Mouse (Mus musculus) T-helper 17 cell (primary cell): ENCODE measurements around the gene Slc25a35.
"Not testable (repeated sequence)": the region's sequence is repeated elsewhere in the genome, so short reads cannot be mapped to it uniquely, and the experiment has no call there.

Experiments used
- in situ Hi-C, 2 experiments: fragments of 300-600 bp; cut with MboI, MseI; formaldehyde crosslinking; loops; 1 replicate in 1 of 2; 2 replicates in 1 of 2; pipeline ENCODE4 v1.15.1; 2025; ENCODE audit warnings: high pct_unique_total_duplicates in 2 of 2

Slc25a35 gene

GRCm38 (mm10) chr11:68967337-68968282, at the start of gene Slc25a35:
Gene Slc25a35, plus strand, starts transcription at chr11:68968131.
- in situ Hi-C loops: loop anchor here in 1 of 2 experiments (5.0 kb wide), 1 partner anchor 70 kb away; no protein-coding TSS in a partner anchor

DNA sequence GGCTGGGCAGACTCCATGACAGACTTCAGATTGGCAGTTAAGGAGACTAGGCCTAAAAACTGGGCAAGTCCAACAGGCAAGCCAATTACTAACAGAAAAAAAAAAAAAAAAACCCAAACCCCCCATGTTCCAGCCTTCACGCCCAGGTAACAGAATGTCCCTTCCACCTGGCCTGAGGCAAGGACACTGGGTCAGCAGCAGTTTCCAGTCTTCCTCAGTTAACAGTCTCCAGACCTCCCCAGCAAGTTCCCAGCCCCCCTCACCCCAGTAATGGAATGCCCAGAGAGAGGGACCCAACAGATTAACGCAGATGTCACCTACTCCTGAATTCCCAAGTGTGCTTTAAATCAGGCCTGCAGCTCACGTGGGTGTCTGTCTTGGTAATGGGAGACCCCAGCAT, 44.7 kb upstream of the Slc25a35 start:
- in situ Hi-C loops: no loop called here

DNA sequence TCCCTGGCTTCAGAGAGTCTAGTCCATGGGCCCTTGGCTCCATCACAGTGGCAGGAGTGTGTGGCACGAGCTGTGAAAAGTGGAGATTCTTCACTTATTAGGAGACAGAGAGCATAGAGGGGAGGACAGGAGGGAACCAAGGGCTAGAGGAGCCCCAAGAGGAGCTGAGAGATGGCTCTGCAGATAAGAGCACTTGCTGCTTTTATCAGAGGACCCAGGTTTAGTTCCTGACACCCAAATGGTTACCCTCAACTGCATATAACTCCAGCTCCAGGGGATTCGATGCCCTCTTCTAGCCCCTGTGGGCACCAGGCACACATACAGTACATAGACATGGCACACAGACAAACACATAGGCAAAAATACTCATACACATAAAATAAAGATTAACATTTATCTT, 43.2 kb upstream of the Slc25a35 start:
- in situ Hi-C loops: no loop called here

DNA sequence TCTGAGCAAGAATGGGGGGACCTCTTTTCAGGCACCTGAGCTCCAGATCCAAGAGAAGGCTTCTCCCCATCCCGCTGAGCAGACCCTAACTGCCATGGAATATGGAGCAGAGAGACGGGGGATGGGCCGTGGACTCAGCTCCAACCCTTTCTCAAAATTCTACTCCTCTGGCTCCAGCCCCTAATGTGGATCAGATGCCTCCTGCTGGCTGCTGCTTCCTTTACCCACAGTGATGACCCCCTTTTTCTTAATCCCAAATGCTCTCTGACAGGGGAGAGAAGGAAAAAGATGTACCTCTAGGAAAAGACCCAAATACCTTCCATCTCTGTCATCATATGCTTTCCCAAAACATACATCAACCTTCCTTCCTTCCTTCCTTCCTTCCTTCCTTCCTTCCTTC, 41.0 kb upstream of the Slc25a35 start, which contains the start of gene Odf4:
TSS of gene Odf4 (minus strand) at position 101 of the 400 bp plus-strand sequence.
- in situ Hi-C loops: no loop called here

GRCm38 (mm10) chr11:68929947-68930346, 38.0 kb upstream of the Slc25a35 start:
- in situ Hi-C loops: no loop called here

- in situ Hi-C loops: no loop called here
These were observed 33.9 kb upstream of the Slc25a35 start for GRCm38 (mm10) chr11:68933885-68934507.

GRCm38 (mm10) chr11:68936951-68937350, 31.0 kb upstream of the Slc25a35 start:
- in situ Hi-C loops: not testable (repeated sequence)

DNA sequence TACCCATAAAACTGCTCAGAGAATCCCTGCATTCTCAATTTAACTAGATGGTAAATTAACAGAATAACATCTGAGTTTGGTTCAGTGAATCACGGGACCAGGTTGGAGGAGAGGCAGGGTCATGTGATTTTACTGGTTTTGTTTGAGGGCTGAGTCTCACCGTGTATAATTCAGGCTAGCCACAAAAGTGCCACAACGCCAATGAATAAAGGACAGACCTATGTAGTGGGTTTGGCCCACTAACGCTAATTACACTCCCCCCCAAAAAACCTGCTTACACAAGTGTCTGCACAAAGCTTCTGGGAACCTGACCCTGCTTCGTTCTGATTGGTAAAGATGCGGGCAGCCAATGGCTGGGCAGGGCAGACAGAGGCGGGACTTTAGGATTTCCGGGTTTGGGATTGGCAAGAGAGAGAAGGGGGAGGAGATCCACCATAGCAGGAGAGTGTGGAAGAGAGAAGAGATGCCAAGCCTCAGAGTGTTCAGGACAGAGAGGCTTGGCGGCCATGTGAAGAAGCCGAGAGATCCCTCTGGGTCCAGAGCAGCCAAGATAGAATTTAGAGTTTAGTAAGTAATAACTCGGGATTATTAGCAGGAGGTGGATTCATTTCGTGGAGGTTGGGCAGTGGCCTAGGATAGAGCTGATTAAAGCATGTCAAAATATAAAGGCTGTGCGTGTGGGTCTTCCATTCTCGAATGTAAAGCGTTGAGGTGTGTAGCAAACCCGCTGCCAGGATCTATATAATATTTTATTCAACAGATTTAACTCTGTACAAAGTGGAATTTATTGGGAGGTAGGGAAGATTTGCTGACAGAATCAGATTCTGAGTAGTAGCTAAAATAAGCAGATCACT, 28.3 kb upstream of the Slc25a35 start:
- in situ Hi-C loops: loop anchor here in 1 of 2 experiments (10.0 kb wide), 1 partner anchor 1275 kb away; no protein-coding TSS in a partner anchor

GRCm38 (mm10) chr11:68940516-68940915, 27.4 kb upstream of the Slc25a35 start:
- in situ Hi-C loops: loop anchor here in 1 of 2 experiments (10.0 kb wide), 1 partner anchor 1276 kb away; no protein-coding TSS in a partner anchor

- in situ Hi-C loops: loop anchor here in 1 of 2 experiments (10.0 kb wide), 1 partner anchor 1278 kb away; no protein-coding TSS in a partner anchor
These were observed 25.2 kb upstream of the Slc25a35 start for GRCm38 (mm10) chr11:68942731-68943130.

- in situ Hi-C loops: loop anchor here in 1 of 2 experiments (10.0 kb wide), 1 partner anchor 1280 kb away; no protein-coding TSS in a partner anchor
These were observed 22.7 kb upstream of the Slc25a35 start for GRCm38 (mm10) chr11:68945245-68945644.

DNA sequence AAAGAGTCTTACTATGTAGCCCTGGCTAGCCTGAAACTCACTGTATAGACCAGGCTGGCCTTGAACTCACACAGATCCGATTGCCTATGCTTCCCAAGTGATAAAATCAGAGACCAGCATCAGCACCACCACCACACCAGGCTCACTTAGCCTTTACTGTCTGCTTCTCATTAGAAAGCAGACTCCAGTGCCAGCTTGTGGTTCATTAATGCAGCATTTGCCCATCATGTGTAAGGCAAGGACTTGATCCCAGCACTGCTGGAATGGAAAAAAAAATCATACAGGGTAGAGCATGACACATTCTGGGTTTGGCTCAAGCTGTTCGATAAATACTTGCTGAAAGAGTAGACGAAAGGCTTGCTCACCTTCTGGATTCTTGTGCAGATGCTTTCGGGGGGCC, 21.9 kb upstream of the Slc25a35 start:
- in situ Hi-C loops: loop anchor here in 1 of 2 experiments (10.0 kb wide), 1 partner anchor 1281 kb away; no protein-coding TSS in a partner anchor

DNA sequence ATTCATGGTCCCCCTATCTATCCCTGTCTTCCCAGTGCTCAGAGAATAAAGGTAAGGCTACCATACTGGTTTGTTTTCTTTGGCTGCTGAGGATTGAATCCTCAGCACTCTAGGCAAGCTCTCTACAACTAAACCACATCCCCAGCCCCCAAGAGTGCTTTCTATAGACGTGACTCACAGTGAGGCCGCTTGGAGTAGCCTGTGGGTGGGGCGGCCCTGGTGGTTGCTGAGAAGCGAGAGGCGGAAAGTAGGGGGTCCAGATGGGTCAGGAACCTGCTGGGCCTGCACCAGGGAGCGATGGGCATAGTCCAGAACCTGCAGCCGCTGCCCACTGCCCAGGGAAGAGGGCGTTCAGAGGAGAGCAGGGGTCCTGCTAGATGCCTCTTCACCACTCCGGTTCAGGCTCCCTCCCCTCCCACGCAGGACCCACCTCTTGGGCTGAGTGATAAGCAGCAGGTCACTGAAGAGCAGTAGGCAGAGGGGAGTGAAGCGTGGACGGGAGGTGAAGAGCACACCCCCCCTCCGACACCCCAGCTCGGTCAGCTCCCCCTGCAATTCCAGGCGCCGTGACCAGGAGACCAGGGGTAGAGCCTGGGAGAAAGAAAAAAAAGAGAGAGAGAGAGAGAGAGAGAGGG, 21.0 kb upstream of the Slc25a35 start:
- in situ Hi-C loops: loop anchor here in 1 of 2 experiments (10.0 kb wide), 1 partner anchor 1282 kb away; no protein-coding TSS in a partner anchor

DNA sequence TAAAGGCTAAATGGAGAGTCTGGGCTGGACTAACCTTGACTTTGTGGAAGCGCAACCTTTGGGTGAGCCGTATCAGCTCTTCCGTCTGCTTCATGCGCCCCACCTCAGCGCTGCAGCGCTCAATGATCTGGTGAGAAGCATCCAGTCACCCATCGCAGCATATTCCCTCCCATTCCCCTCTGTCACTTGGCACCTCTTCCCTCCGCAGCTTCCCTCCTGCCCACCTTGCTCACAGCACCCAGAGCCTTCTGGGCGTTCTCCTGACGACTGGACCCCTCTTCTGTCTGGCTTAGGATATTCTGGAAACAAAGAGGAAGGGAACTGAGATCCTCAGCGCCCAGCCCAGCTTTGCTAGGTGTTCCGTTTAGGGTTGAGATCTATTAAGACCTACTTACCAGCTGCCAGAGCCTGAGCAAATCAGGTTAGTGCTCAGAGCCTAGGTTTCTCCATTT, 20.4 kb upstream of the Slc25a35 start:
- in situ Hi-C loops: loop anchor here in 1 of 2 experiments (10.0 kb wide), 1 partner anchor 1283 kb away; no protein-coding TSS in a partner anchor

DNA sequence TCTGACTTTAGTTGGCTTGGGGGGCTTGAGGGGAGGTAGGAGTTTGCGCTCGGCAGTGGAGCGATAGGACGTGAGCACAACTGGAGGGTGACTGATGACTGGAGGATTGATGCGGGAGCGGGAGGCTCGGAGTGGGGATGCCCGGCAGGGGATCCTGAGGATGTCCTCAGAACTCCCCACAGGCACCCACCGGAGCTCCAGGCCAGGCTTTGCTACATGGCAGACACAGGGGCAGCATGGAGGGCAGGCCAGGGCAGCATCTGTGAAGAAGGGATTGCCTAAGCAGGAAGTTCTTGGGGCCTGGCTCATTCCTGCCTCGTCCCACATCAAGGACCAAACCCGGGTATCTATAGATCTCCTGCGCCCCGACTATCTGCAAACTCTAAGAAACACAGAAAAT, 14.0 kb upstream of the Slc25a35 start:
- in situ Hi-C loops: no loop called here

DNA sequence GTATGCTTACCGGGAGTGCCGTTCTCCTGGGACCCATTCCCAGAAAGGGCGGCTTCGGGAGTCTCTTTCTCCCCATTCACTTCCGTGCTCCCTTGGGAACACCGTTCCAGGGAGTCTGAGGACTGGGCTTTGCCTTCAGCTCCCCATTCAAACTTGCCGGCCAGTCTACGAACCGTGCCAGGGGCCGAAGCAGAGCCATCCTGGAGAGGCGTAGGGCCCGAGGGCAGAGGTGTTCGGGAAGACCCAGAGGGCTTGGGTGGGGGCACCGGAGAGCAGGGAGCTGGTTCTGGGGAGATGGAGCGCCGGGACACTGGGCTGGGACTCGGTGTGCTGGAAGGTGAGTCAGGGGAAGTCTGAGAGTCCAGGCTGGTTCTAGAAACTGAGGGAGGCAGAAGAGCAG, 13.5 kb upstream of the Slc25a35 start:
- in situ Hi-C loops: no loop called here

DNA sequence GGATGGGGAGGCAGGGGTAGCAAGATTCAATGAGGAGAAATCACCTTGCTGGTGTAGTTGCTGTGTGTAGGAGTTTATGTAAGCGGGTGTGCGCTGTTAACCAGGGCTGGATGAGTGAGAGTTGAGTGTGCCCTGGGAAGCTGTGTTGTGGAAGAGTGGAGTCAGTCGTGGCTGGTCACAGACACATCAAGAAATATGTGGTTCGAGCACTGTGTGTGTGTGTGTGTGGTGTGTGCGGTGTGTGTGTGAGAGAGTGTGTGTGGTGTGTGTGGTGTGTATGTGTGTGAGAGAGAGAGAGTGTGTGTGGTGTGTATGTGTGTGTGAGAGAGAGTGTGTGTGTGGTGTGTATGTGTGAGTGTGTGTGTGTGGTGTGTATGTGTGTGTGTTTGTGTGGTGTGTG, 12.5 kb upstream of the Slc25a35 start:
- in situ Hi-C loops: no loop called here

DNA sequence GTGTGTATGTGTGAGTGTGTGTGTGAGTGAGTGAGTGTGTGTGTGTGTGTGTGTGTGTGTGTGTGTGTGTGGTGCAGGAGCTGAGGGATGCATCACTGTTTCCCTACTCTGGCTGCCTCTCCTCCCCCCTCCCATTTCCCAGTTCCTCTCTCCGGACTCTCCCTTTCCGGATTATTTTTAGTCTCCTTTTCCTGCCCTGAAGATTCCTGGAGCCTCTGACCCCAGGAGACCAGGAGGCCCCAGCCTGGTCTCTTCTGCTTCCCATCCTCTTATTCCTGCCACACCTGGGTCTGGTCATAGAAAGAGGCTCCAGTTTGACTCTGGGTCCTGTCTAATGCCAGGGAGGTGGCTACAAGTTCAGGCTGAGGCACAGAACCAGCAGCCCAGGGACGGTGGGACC, 11.8 kb upstream of the Slc25a35 start:
- in situ Hi-C loops: no loop called here

GRCm38 (mm10) chr11:68956697-68957096, 11.2 kb upstream of the Slc25a35 start:
- in situ Hi-C loops: no loop called here

DNA sequence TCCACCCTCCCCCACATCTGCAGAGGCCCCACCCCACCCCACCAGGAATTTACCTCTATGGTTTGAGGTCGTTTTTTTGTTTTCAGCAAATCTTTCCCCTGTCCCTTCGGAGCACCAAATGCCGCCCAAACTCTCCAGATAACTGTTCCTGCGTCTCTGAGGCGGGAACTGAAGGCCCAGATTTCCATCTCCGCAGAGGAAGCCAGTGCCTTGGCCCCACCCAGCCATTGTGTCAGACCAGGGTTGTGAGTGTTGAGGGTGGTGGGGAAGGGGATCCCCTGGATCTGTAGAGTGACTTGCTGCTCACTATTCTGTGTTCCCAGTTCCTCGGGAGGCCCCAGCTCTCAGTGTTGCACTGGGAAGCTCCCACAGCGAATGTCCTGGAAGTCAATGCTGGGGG, 10.6 kb upstream of the Slc25a35 start, which contains the start of gene Arhgef15:
TSS of gene Arhgef15 (minus strand) at position 173 of the 400 bp plus-strand sequence.
- in situ Hi-C loops: no loop called here
